Mouse (Mus musculus) testis, adult 2 months (tissue): Measurements from ENCODE around the gene Casp7. TPM values are rescaled to one million over a fixed set of nuclear protein-coding genes. Genes with fewer than 3 reads are reported as not detected.

ENCODE experiments used
- H3K27ac ChIP-seq: fragments of 200-500 bp; 2 replicates; pipeline ENCODE4 v1.5.1; 2012; ENCODE audit warnings: low read depth, low read length; ENCODE audit not compliant: control insufficient read depth, insufficient read depth
- H3K27me3 ChIP-seq: fragments of 200-500 bp; 2 replicates; pipeline ENCODE4 v1.6.1; 2012; ENCODE audit warnings: mild to moderate bottlenecking, low read length, moderate library complexity; ENCODE audit not compliant: control insufficient read depth, insufficient read depth
- H3K36me3 ChIP-seq: fragments of 200-500 bp; 2 replicates; pipeline ENCODE4 v1.6.1; 2012; ENCODE audit warnings: mild to moderate bottlenecking, low read length; ENCODE audit not compliant: control insufficient read depth, insufficient read depth
- H3K4me1 ChIP-seq: fragments of 200-500 bp; 2 replicates; pipeline ENCODE4 v1.6.1; 2012; ENCODE audit warnings: low read length; ENCODE audit not compliant: control insufficient read depth, insufficient read depth
- H3K4me3 ChIP-seq: fragments of 200-500 bp; 2 replicates; pipeline ENCODE4 v1.5.1; 2012; ENCODE audit warnings: low read depth, mild to moderate bottlenecking, low read length, moderate library complexity, mixed read lengths; ENCODE audit not compliant: control insufficient read depth
- CTCF ChIP-seq: fragments of 200-500 bp; IDR thresholded peaks from 2 replicates; pipeline ENCODE4 v1.5.1; 2012; ENCODE audit warnings: low read depth, mild to moderate bottlenecking, inconsistent platforms, low read length, moderate library complexity; ENCODE audit not compliant: control insufficient read depth, insufficient read depth, insufficient replicate concordance
- POLR2A ChIP-seq: fragments of 200-500 bp; IDR thresholded peaks from 2 replicates; pipeline ENCODE4 v1.6.1; 2012; ENCODE audit warnings: low read depth, mild to moderate bottlenecking, inconsistent platforms, low read length, moderate library complexity; ENCODE audit not compliant: control insufficient read depth
- polyA plus RNA-seq: library from polyadenylated mRNA; depleted of rRNA; stranded (reverse); fragments of >200 nt; gene quantifications from 2 replicates; pipeline ENCODE4 v1.2.3, GENCODE M21; 2012

Gene Casp7
- polyA plus RNA-seq, 1 experiment, result 1.7 TPM

GRCm38 (mm10) chr19:56474869-56475550 lies 78.1 kb downstream of the Casp7 start:
- no peak overlapping the region for H3K27ac ChIP-seq
- H3K4me3 ChIP-seq, result peak overlapping the region; percentile 71
- no peak for TF ChIP-seq POLR2A
- TF ChIP-seq CTCF, result no peak
- no peaks in the 10 kb centered on the region for H3K36me3 ChIP-seq
- peaks cover 8% of the 10 kb centered on the region for H3K4me1 ChIP-seq
- no peaks in the 10 kb centered on the region for H3K27me3 ChIP-seq

DNA sequence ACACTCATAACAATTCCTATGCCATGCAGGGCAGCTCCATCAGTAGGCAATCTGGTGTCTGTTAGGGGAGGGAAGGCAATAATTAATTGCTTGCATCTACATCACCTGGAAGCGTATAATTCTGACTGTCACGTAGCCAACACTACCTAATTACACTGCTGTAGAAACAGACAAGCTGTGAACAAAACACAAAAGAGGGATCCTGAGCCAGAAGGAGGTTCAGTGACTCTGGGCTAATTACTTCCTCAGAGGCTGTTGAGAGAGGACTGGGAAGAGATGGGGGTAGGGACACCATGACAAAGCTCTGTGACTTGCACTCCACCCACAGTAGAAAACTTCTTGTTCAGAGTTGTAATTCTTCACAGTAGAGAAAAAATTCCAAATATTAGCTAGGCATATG lies 79.6 kb downstream of the Casp7 start:
- H3K4me3 ChIP-seq, result no peak overlapping the region
- no peaks in the 10 kb centered on the region for H3K27me3 ChIP-seq
- no peak overlapping the region for H3K27ac ChIP-seq
- H3K4me1 ChIP-seq, result peaks cover 8% of the 10 kb centered on the region
- no peak for TF ChIP-seq CTCF
- no peak for TF ChIP-seq POLR2A
- no peaks in the 10 kb centered on the region for H3K36me3 ChIP-seq

- TF ChIP-seq CTCF, result no peak
- TF ChIP-seq POLR2A, result no peak
- Histone ChIP-seq H3K4me1 (peaks cover 8% of the 10 kb centered on the region), H3K27ac (no peak overlapping the region), H3K36me3 (no peaks in the 10 kb centered on the region), H3K27me3 (no peaks in the 10 kb centered on the region), H3K4me3 (no peak overlapping the region)
These were observed 80.3 kb downstream of the Casp7 start for GRCm38 (mm10) chr19:56477253-56477652.

- H3K27me3 ChIP-seq, result no peaks in the 10 kb centered on the region
- H3K4me1 ChIP-seq, result peaks cover 8% of the 10 kb centered on the region
- no peaks in the 10 kb centered on the region for H3K36me3 ChIP-seq
- no peak overlapping the region for H3K27ac ChIP-seq
- TF ChIP-seq CTCF, result no peak
- no peak overlapping the region for H3K4me3 ChIP-seq
These were observed 80.9 kb downstream of the Casp7 start for GRCm38 (mm10) chr19:56477832-56478231.

DNA sequence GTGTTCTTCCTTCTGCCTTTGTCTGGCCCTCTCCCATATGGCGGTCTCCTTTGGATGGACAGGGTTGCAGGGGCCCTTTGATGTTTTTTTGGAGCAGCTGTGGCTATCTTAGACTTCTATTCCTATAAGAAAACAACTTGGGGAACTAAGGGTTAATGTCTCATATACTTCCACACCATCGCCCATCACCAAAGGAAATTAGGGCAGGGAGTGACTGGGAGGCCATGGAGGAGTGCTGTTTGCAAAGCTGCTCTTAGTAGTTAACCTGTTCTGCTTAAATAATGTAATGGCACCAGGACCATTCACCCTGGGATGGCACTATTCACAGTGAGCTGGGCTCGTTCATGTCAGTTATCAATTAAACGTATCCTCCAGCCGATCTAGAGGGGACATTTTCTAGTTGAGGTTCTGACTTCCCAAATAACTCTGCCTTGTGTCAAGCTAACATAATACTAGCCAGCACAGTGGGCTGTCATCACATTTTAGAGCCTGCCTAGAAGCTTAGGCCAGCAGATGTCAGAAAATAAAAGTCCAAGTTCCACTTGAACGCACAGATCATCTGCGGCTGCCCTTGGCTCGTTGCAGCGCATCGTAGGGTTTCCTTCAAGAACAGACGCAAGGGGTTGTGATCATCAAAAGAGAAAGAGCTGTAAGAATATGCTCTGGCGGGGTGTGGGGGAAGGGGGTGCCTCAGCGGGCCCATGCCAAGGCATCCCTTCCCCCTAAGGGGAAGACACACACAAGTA lies 87.9 kb downstream of the Casp7 start:
- Histone ChIP-seq H3K27ac (no peak overlapping the region), H3K4me1 (no peaks in the 10 kb centered on the region), H3K27me3 (no peaks in the 10 kb centered on the region), H3K4me3 (no peak overlapping the region), H3K36me3 (no peaks in the 10 kb centered on the region)
- no peak for TF ChIP-seq POLR2A
- no peak for TF ChIP-seq CTCF

DNA sequence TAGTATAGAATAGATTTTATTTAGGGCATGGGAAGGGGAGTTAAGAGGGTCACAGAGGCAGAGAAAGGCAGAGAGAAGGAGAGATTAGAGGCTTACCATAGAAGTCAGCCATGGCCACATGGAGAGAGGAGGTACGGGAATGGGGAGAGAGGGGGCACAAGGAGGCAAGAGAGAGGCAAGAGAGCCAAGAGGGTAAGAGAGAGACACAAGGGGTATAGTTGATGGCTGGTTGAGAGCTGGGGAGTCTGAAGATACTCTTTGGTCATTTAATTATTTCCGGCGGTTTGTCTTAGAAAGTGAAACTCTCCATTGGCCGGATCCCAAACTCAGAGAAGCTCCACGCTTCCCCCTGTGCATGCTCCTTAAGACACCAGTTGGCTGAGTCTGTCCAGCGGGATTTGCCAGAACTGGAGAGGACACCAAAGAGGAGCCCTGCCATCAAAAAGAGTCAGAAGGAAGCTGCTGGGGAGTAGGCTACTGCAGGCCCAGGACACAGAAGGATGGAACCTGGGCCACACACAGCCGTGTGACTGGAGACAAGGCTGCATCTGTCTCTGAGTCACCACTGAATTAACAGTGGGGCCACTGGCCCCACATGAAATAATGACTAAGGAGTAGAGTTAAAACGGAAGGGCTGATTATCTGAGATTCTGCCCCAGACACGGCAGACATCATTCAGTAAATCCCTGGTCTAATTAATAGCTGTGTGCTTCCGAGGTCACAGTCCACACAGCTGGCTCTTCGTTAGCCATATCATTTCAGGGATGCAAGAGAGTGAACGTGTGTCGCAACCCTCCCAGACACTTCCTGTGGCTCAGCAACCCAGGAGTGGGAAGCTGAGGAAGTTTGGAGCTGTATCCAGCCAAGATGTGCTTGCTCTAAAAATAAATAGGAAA lies 88.7 kb downstream of the Casp7 start:
- no peak overlapping the region for H3K27ac ChIP-seq
- TF ChIP-seq POLR2A (no peak), CTCF (no peak)

DNA sequence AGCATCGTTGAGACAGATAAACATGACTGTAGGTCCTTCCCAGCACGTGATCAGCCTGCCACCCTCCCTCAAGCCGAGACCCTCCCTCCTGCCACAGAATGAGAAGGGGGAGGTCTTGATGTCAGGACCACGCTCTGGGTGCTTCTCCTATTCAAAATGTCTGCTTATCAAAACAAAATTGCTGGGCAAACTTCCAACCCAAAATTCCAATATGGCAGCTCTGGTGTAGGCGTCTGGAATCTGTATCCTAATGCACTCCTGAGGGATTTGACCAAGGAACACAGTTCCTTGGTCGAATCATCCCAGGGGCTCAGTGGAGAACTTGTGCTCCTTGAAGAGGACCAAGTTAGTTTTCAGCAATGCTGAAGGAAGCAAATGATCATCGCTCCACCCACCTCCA lies 90.0 kb downstream of the Casp7 start:
- Histone ChIP-seq H3K4me3 (no peak overlapping the region), H3K27ac (no peak overlapping the region), H3K27me3 (no peaks in the 10 kb centered on the region), H3K4me1 (no peaks in the 10 kb centered on the region), H3K36me3 (no peaks in the 10 kb centered on the region)
- TF ChIP-seq CTCF (no peak), POLR2A (no peak)

More for the DNA sequence above, 88.7 kb downstream of the Casp7 start:
- no peak overlapping the region for H3K4me3 ChIP-seq
- H3K27me3 ChIP-seq, result no peaks in the 10 kb centered on the region
- H3K36me3 ChIP-seq, result no peaks in the 10 kb centered on the region
- no peaks in the 10 kb centered on the region for H3K4me1 ChIP-seq
